Mouse (Mus musculus): ENCODE data around the gene Gm1043. TPM values are rescaled to one million over a fixed set of nuclear protein-coding genes. Genes with fewer than 3 reads are reported as not detected.

Gm1043 gene
- polyA plus RNA-seq, 1 experiment from 2014 or later: 0.07 TPM

DNA sequence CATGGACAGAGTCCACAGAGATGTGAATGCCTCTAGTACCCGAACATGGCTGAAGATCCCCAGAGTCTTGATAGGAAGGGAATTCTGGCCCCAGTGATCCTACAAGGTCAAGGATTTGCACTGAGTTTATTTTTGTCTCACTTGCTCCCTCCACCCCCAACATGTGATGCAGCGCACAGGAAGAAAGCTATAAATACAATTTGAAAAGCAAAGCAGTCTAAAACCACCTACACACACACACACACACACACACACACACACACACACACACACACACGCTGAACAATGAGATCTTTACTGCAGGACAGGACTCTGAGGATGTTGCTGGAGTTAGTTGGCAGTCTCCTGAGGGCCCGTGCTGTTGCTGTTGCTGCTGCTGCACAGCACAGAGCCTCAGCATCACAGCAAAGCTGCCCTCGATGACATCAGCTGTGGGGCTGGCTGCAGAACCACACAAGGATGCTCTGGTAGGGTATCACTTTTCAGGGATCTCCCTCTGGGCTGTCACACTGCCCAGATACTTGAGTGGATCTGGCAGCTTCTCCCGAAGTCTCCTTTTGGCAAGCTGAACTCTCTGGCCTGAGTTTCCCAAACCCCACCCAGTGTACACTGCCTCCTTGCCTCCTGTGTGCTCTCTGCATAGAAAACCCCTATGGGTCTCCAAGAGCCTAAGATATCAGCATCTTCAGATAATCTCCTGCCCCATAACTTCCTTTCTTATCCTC, 142.9 kb downstream of the Gm1043 start:
- Histone ChIP-seq H3K9ac (ENCODE audit: low read length) (no peak overlapping the region), H3K27ac (ENCODE audit: low read depth, low read length) (no peak overlapping the region), H3K4me2 (ENCODE audit: low read depth, low read length, severe bottlenecking) (no peak overlapping the region), H3K4me3 (ENCODE audit: low read depth, low read length) (no peak overlapping the region), H3K9me3 (ENCODE audit: control insufficient read depth, low read length) (no peaks in the 10 kb centered on the region), H3K27me3 (ENCODE audit: control insufficient read depth, insufficient read depth, low read length) (no peaks in the 10 kb centered on the region), H3K4me1 (replicated peaks; ENCODE audit: control insufficient read depth, insufficient read depth, low read length) (no peaks in the 10 kb centered on the region), H3K36me3 (ENCODE audit: control insufficient read depth, insufficient read depth, low read length) (no peaks in the 10 kb centered on the region)
- ATAC-seq (replicated peaks; ENCODE audit: low FRiP score) (no peak), DNase-seq (ENCODE audit: low spot score) (no peak)
- WGBS: 70% methylated on average over 6 of the region's 6 CpGs

DNA sequence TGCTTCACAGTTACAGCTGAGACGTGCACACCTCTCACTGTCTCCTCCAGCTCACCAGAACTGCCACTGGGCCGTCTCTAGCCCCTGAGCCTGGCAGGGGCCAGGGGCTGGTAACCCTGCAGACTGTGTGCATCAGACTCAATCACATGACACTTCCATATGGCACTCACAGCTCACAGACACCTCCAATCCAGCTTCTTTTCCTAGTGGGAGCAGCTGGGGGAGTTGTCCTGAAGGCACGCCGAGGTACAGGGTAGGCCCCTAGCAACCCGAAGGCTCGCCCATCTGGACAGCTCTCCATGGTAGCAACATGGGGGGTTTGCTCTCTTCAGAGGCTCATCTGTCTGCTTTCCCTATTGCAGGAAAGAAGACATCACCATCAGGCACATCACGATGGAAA, 143.7 kb downstream of the Gm1043 start:
- 78% methylated on average over 7 of the region's 7 CpGs for WGBS
- DNase-seq (ENCODE audit: low spot score): no peak

GRCm38 (mm10) chr5:37233010-37233557, 147.9 kb downstream of the Gm1043 start:
- H3K9ac ChIP-seq (ENCODE audit: low read length): no peak overlapping the region
- ATAC-seq (replicated peaks; ENCODE audit: low FRiP score) (no peak), DNase-seq (ENCODE audit: low spot score) (no peak)
- no peaks in the 10 kb centered on the region for H3K27me3 ChIP-seq (ENCODE audit: control insufficient read depth, insufficient read depth, low read length)
- H3K27ac ChIP-seq (ENCODE audit: low read depth, low read length): no peak overlapping the region
- H3K36me3 ChIP-seq (ENCODE audit: control insufficient read depth, insufficient read depth, low read length): no peaks in the 10 kb centered on the region
- no peaks in the 10 kb centered on the region for H3K9me3 ChIP-seq (ENCODE audit: control insufficient read depth, low read length)
- H3K4me2 ChIP-seq (ENCODE audit: low read depth, low read length, severe bottlenecking): no peak overlapping the region
- H3K4me1 ChIP-seq (replicated peaks; ENCODE audit: control insufficient read depth, insufficient read depth, low read length): no peaks in the 10 kb centered on the region
- H3K4me3 ChIP-seq (ENCODE audit: low read depth, low read length): no peak overlapping the region
- 63% methylated on average over 9 of the region's 9 CpGs for WGBS

More for the DNA sequence above, 143.7 kb downstream of the Gm1043 start:
- Histone ChIP-seq H3K4me2 (ENCODE audit: low read depth, low read length, severe bottlenecking) (no peak overlapping the region), H3K9ac (ENCODE audit: low read length) (no peak overlapping the region), H3K36me3 (ENCODE audit: control insufficient read depth, insufficient read depth, low read length) (no peaks in the 10 kb centered on the region), H3K4me1 (replicated peaks; ENCODE audit: control insufficient read depth, insufficient read depth, low read length) (no peaks in the 10 kb centered on the region), H3K9me3 (ENCODE audit: control insufficient read depth, low read length) (no peaks in the 10 kb centered on the region), H3K27me3 (ENCODE audit: control insufficient read depth, insufficient read depth, low read length) (no peaks in the 10 kb centered on the region), H3K4me3 (ENCODE audit: low read depth, low read length) (no peak overlapping the region), H3K27ac (ENCODE audit: low read depth, low read length) (no peak overlapping the region)
- no peak for ATAC-seq (replicated peaks; ENCODE audit: low FRiP score)

GRCm38 (mm10) chr5:37238654-37239053, 153.5 kb downstream of the Gm1043 start:
- H3K9me3 ChIP-seq (ENCODE audit: control insufficient read depth, low read length): no peaks in the 10 kb centered on the region
- H3K9ac ChIP-seq (ENCODE audit: low read length): no peak overlapping the region
- DNase-seq (ENCODE audit: low spot score) (no peak), ATAC-seq (replicated peaks; ENCODE audit: low FRiP score) (no peak)
- peaks cover 9% of the 10 kb centered on the region; the same call in 1 of the 2 replicates for H3K4me1 ChIP-seq (replicated peaks; ENCODE audit: control insufficient read depth, insufficient read depth, low read length)
- H3K27ac ChIP-seq (ENCODE audit: low read depth, low read length): no peak overlapping the region
- peaks cover 39% of the 10 kb centered on the region for H3K27me3 ChIP-seq (ENCODE audit: control insufficient read depth, insufficient read depth, low read length)
- WGBS: 41% methylated on average over 2 of the region's 2 CpGs
- H3K4me2 ChIP-seq (ENCODE audit: low read depth, low read length, severe bottlenecking): no peak overlapping the region
- H3K4me3 ChIP-seq (ENCODE audit: low read depth, low read length): no peak overlapping the region
- H3K36me3 ChIP-seq (ENCODE audit: control insufficient read depth, insufficient read depth, low read length): no peaks in the 10 kb centered on the region

- Histone ChIP-seq H3K9me3 (ENCODE audit: control insufficient read depth, low read length) (no peaks in the 10 kb centered on the region), H3K27me3 (ENCODE audit: control insufficient read depth, insufficient read depth, low read length) (peaks cover 54% of the 10 kb centered on the region), H3K4me3 (ENCODE audit: low read depth, low read length) (no peak overlapping the region), H3K4me2 (ENCODE audit: low read depth, low read length, severe bottlenecking) (no peak overlapping the region), H3K9ac (ENCODE audit: low read length) (no peak overlapping the region), H3K27ac (ENCODE audit: low read depth, low read length) (no peak overlapping the region), H3K4me1 (replicated peaks; ENCODE audit: control insufficient read depth, insufficient read depth, low read length) (peaks cover 20% of the 10 kb centered on the region; the same call in 1 of the 2 replicates), H3K36me3 (ENCODE audit: control insufficient read depth, insufficient read depth, low read length) (no peaks in the 10 kb centered on the region)
- peak; percentile 76 for DNase-seq (ENCODE audit: low spot score)
- no peak for ATAC-seq (replicated peaks; ENCODE audit: low FRiP score)
- WGBS: 4% methylated on average over 5 of the region's 5 CpGs
Measured at GRCm38 (mm10) chr5:37240550-37240949, 155.4 kb downstream of the Gm1043 start.

DNA sequence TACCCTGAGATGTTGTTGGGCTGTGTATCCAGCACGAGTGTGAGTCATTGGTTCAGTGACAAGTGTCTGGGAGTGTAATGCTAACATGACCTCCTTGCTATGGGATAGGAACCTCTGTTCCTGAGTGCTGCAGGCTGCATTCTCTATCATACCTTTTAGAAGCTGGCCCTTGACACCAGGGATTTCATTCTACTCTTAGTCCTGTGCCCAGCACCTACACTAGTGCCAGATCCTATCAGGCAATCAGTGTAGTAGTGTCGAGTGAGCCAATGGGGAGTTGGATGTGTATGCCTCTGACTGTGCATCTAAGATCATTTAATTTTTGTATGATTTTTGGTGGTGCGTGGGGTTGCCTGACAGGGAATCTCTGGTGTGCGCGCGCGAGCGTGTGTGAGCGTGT, 156.1 kb downstream of the Gm1043 start:
- H3K9ac ChIP-seq (ENCODE audit: low read length): peak overlapping the region; percentile 27; the same call in 1 of the 2 replicates
- no peaks in the 10 kb centered on the region for H3K9me3 ChIP-seq (ENCODE audit: control insufficient read depth, low read length)
- DNase-seq (ENCODE audit: low spot score): no peak
- 15% methylated on average over 9 of the region's 9 CpGs for WGBS
- peaks cover 20% of the 10 kb centered on the region; the same call in 1 of the 2 replicates for H3K4me1 ChIP-seq (replicated peaks; ENCODE audit: control insufficient read depth, insufficient read depth, low read length)
- no peak overlapping the region for H3K27ac ChIP-seq (ENCODE audit: low read depth, low read length)
- peaks cover 54% of the 10 kb centered on the region for H3K27me3 ChIP-seq (ENCODE audit: control insufficient read depth, insufficient read depth, low read length)
- ATAC-seq (replicated peaks; ENCODE audit: low FRiP score): no peak
- peak overlapping the region; percentile 81 for H3K4me2 ChIP-seq (ENCODE audit: low read depth, low read length, severe bottlenecking)
- H3K4me3 ChIP-seq (ENCODE audit: low read depth, low read length): peak overlapping the region; percentile 43
- H3K36me3 ChIP-seq (ENCODE audit: control insufficient read depth, insufficient read depth, low read length): no peaks in the 10 kb centered on the region

DNA sequence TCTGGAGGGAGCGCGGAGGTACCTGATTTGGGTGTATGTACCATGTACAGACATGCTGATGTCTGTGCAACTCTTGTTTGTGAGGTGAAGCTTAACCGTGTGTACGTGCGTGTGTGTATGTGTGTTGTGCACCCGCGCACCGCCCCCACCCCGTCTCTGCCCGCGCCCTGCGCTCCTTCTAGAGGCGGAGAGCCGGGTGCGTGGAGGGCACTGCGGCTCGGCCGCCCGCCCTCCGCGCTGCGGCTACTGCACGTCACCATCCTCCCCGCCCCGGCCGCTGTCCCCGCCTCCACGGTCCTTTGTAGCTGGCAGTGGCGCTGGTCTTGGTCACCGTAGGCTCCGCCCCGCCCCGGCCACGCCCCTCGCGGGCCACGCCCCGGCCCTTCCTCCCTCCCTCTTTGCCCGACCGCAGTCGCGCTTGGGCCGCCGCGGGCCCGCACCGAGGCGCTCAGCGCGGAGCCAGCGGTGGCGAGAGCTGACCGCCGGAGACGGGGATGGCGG, 156.5 kb downstream of the Gm1043 start, which contains the start of gene Crmp1:
Gene Crmp1, plus strand, starts transcription at position 290 of the 501 bp plus-strand sequence.
- H3K9me3 ChIP-seq (ENCODE audit: control insufficient read depth, low read length): no peaks in the 10 kb centered on the region
- peak within 1 kb of the TSS; percentile 81 for H3K4me2 ChIP-seq (ENCODE audit: low read depth, low read length, severe bottlenecking)
- H3K27ac ChIP-seq (ENCODE audit: low read depth, low read length): no peak within 1 kb of the TSS
- DNase-seq (ENCODE audit: low spot score) (peak; percentile 96), ATAC-seq (replicated peaks; ENCODE audit: low FRiP score) (peak; percentile 82)
- peak within 1 kb of the TSS; percentile 43 for H3K9ac ChIP-seq (ENCODE audit: low read length)
- H3K27me3 ChIP-seq (ENCODE audit: control insufficient read depth, insufficient read depth, low read length): peaks cover 54% of the 10 kb centered on the region
- peaks cover 23% of the 10 kb centered on the region; the same call in 1 of the 2 replicates for H3K4me1 ChIP-seq (replicated peaks; ENCODE audit: control insufficient read depth, insufficient read depth, low read length)
- 1% methylated on average over 46 of the region's 56 CpGs for WGBS
- H3K36me3 ChIP-seq (ENCODE audit: control insufficient read depth, insufficient read depth, low read length): no peaks in the 10 kb centered on the region
- peak within 1 kb of the TSS; percentile 43 for H3K4me3 ChIP-seq (ENCODE audit: low read depth, low read length)

DNA sequence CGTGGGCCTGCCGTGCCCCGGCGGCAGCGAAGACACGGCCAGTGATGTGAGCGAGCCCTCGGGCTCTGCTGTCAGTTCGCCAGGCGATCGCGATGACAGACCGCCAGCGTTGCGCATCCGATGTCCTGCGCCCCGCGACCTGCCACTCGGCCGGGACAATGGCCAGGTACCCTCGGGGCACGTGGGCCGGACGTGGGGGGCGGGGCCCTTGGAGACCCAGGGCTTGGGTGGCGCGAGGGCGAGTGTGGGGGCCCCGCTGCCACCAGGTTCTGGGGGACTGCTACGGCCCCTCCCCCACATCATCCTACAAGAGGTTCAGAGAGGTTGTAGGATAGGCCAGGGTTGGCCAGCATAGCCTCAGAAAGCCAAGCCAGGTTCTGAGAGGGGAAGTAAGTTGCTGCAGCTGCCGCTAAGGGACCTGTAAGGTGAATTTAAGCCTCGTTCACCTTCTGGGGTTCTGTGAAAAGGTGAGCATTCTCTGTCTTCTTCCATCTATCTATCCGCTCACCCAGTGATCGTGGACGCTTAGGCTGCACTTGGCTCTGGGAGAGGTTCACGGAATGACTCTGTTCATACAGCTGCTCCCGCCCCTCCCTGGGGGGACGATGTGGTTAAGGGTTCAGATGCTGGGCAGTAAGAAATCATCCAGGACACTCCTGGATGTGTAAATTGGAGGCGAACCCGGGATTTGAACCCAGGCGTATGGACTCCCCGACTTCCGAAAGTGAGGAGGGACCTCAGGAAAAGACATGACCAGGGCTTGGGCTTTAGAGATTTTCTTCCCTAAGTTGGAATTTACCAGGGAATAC, 157.4 kb downstream of the Gm1043 start:
- peak overlapping the region; percentile 43 for H3K4me3 ChIP-seq (ENCODE audit: low read depth, low read length)
- DNase-seq (ENCODE audit: low spot score): peak; percentile 68
- H3K27me3 ChIP-seq (ENCODE audit: control insufficient read depth, insufficient read depth, low read length): peaks cover 54% of the 10 kb centered on the region
- peak overlapping the region; percentile 81 for H3K4me2 ChIP-seq (ENCODE audit: low read depth, low read length, severe bottlenecking)
- H3K36me3 ChIP-seq (ENCODE audit: control insufficient read depth, insufficient read depth, low read length): no peaks in the 10 kb centered on the region
- 9% methylated on average over 44 of the region's 44 CpGs for WGBS
- H3K9ac ChIP-seq (ENCODE audit: low read length): peak overlapping the region; percentile 43
- ATAC-seq (replicated peaks; ENCODE audit: low FRiP score): no peak
- no peak overlapping the region for H3K27ac ChIP-seq (ENCODE audit: low read depth, low read length)
- H3K4me1 ChIP-seq (replicated peaks; ENCODE audit: control insufficient read depth, insufficient read depth, low read length): peaks cover 27% of the 10 kb centered on the region
- H3K9me3 ChIP-seq (ENCODE audit: control insufficient read depth, low read length): no peaks in the 10 kb centered on the region
